Mouse (Mus musculus): ENCODE measurements around the gene Iqsec3.

Gene Iqsec3

DNA sequence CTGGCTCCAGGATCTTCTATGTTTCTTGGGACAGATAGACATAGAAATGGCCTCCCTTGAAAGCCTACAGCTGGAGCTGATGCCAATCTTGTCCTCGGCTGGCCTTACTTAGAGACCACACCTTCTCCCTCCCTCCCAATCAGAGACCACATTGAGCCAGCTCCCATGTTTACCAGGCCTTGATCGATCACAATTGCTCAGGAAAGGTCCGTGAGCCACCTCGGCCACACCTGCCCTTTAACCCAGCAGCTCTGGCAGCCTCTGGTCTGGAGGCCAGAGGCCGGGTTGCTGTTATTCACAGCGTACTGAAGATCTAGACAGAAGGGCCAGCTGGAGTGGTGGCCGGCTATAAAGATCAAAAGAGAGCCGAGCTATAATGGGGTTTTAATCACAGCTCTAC is 127.0 kb downstream of the Iqsec3 start:
- TF ChIP-seq GATA4 (IDR thresholded peaks at IDR 0.05; ENCODE audit: insufficient replicate concordance, low read length): no peak

DNA sequence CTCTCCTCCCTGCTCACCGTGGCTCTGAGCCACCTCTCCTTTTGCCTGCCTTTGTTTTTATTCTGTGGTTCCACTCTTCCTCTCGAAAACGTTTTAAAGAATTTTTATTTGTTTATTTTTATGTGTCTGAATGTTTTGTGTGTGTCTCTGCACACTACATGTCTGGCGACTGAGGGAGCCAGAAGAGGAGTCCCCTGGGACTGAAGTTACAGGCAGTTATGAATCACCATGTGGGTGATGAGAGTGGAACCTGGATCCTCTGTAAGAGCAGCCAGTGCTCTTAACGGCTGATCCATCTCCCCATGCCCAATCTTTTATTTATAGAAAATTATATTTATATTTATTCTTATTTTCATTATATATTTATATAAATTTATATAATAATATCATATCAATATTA is 129.1 kb downstream of the Iqsec3 start:
- no peak for TF ChIP-seq GATA4 (IDR thresholded peaks at IDR 0.05; ENCODE audit: insufficient replicate concordance, low read length)

DNA sequence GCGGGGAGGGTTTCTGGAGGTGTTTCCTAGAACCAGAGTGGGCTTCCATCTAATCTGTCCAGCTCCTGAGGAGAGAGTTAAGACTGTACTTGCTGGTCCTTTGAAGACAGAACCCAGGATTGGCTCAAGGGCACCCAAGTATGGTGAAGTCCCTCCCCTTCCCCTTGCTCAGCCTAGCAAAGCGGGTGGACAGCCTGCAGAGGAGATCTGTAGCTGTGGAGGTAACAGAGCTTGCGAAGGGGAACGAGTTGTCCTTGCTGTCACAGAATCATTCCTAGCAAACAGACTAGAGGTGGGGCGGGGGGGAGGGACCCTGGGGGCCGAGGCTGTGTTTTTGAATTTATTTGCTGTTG is 129.7 kb downstream of the Iqsec3 start:
- TF ChIP-seq GATA4 (IDR thresholded peaks at IDR 0.05; ENCODE audit: insufficient replicate concordance, low read length): no peak

DNA sequence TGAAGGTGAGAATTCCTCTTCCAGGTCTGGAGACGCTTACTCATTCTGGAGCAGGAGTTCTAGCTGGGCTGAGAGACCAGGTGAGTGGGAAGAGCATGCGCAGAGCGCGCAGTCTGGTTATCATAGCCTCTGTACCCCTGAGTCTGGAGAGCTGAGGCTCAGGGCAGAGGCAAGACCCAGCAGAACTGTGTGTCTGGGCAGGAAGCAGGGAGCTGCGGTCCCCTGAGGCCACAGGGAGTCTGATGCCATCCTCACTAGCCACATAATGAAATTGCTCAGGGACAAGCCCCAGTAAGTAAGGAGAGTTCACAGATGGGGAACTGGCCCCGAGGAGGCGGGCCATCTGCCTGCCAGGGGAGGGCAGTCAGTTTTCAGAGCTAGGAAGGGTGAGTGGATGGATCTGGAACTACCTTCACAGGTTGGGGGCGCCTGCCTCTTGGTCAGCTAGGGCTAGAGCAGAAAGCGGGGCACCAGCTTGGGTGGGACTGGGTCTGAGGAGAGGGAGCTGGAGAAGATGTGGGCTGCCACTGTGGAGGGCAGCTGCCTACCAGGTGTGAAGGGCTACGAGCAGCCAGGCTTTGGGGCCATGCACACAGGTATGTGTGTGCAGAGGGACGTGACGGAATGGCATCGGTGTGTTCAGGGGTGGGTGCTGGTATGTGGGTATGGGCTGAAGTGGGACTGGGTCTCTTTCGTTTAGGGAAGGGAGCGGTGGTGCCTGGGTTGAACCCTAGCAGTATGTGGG is 130.3 kb downstream of the Iqsec3 start, which contains the start of gene Slc6a12:
TSS of gene Slc6a12 (plus strand) at position 51 of the 745 bp plus-strand sequence.
- no peak for TF ChIP-seq GATA4 (IDR thresholded peaks at IDR 0.05; ENCODE audit: insufficient replicate concordance, low read length)

DNA sequence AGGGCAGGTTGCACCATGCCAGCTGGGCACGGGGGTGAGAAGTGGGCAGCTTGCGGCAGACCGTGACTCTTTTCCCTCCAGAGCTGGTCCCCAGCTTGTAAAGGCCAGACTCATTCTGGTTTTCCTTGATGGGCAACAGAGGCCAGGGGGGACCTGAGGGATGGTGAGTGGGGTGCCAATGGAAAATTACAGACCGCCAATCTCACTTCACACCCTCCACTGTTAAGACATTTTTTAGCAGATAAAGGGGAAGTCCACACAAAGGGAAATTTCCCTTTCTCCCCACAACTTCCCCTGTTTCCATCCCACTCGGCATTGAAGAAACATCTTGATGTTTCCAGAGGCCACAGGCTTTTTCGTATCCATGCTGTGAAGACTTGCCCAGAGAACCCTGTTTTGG is 131.8 kb downstream of the Iqsec3 start:
- TF ChIP-seq GATA4 (IDR thresholded peaks at IDR 0.05; ENCODE audit: insufficient replicate concordance, low read length): no peak

DNA sequence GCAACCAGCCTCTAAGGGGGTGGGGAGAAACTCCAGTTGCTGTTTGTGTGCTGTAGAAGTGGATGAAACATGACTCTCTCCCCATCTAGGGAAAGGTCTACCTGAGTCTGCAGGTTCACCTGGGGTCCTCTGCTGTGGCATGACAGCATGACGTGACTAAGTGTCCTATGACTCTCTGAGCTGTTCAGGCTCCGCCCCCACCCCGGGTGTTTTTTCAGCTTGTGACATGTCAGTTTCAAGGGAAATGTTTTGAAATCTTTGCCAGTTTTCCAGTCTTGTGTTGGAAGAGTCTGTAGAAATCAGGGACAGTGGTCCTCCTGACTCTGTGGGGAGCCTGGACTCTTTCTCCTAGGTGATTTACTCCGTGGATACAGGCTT is 135.0 kb downstream of the Iqsec3 start:
- no peak for TF ChIP-seq GATA4 (IDR thresholded peaks at IDR 0.05; ENCODE audit: insufficient replicate concordance, low read length)

DNA sequence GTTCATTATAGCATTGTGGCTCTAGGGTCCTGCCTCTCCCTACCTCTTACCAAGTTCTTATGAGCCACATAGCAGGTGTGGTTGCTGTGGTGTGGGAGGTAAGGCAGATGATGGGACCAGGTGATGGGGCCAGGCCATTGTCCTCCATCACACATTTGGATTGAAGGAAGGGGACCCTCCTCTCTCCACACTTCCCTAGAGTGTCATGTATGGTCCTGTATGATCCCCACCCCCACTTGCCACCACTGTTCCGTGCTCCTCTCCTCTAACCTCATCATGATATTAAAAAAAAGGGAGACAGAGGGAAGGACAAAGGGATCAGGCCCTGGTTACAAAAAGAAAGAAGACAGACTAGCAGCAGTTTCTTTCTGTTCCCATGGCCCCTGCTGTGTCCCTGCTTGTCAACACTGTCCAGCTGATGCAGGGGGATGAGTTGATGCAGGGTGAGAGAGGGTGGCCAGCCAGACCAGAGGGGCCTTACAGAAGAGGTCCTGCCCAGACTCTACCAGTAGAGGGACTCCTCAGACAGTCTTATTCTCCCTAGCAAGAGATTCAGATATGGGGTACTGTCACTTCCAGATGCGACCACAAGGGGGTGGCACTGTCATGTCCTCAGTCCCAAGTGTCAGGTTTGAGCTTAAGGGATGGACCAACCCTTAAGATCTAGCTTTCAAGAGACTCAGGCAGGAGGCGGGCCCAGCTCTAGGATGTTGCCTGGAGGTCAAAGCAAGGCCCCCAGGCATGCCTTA is 135.5 kb downstream of the Iqsec3 start:
- no peak for TF ChIP-seq GATA4 (IDR thresholded peaks at IDR 0.05; ENCODE audit: insufficient replicate concordance, low read length)

DNA sequence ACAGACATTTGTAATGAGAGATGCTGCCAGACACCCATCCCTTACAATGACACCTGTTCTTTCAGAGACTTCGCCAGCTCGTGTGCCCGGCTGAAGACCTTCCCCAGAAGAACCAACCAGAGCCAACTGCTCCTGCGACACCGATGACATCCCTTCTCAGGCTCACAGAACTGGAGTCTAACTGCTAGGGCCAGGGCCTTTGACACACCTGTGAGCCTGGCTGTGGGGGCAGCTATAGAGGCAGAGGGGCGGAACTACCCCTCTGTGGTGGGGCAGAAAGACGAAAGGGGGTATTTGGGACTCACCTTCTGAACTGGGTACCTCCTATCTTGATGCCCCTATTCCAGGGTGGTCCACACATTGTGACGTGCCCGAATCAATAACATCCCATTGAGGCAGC is 136.2 kb downstream of the Iqsec3 start:
- TF ChIP-seq GATA4 (IDR thresholded peaks at IDR 0.05; ENCODE audit: insufficient replicate concordance, low read length): no peak

DNA sequence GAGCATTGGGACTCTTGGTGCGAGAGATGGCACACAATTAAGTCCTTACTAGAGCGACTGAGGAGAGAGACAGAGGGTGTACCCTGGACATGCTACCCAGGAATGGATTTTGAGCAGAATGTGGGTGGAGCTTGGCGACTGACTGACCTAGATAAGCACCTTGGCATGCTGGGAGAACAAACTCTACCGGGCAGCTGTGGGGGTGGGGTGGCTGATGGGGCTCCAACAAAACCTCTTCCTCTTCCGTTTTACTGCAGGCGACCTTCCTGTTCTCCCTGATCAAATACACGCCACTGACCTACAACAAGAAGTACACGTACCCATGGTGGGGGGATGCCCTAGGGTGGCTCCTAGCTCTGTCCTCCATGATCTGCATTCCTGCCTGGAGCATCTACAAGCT is 136.9 kb downstream of the Iqsec3 start:
- peak; percentile 75 for TF ChIP-seq GATA4 (IDR thresholded peaks at IDR 0.05; ENCODE audit: insufficient replicate concordance, low read length)

DNA sequence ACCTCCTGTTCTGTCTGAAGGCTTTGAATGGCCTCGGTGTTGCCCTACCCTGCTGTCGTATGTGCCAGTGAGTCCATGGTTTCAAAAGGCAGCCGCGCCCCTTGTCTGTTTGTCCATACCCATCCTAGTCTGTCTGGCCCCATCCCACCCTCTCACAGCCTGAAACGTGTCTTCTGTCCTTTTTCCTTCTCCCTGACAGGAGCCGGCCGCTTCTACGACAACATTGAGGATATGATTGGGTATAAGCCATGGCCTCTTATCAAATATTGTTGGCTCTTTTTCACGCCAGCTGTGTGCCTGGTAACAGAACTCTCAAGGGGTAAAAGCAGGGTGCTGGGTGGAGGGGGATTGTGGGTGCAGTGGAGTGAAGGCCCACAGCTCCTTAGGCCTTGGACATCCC is 137.6 kb downstream of the Iqsec3 start:
- TF ChIP-seq GATA4 (IDR thresholded peaks at IDR 0.05; ENCODE audit: insufficient replicate concordance, low read length): no peak

DNA sequence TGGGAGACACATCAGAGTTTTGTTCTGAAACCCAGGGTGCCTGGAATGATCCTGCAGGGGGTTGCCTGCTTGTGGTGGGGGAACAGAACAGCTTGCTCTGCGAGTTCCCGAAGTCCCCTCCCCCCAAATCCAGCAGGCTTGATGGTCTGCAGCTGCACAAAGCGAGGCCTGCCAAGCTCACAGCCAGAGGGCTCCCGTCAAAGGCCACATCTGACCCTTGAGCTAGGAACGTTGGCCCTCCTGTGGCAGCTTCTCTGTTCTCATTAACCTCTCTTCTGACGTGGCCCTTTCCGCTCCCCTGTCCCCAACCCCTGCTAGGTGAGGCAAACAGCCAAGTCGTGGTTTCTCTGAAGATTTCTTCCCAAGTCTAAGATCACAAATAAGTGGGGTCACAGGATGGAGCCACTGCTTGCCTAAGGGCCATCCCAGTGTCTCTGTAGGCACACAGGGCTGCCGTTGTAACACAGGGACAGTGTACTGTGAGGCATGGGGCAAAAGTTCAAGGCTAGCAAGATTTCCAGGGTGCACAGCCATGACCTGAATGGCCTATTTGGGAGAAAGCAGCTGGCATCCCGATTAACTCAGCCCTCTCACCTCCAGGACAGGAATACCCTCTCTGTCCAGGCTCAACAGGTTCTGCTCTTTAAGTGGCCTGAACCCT is 143.5 kb downstream of the Iqsec3 start:
- peak; percentile 20; the same call in 1 of the 2 replicates for TF ChIP-seq GATA4 (IDR thresholded peaks at IDR 0.05; ENCODE audit: insufficient replicate concordance, low read length)

DNA sequence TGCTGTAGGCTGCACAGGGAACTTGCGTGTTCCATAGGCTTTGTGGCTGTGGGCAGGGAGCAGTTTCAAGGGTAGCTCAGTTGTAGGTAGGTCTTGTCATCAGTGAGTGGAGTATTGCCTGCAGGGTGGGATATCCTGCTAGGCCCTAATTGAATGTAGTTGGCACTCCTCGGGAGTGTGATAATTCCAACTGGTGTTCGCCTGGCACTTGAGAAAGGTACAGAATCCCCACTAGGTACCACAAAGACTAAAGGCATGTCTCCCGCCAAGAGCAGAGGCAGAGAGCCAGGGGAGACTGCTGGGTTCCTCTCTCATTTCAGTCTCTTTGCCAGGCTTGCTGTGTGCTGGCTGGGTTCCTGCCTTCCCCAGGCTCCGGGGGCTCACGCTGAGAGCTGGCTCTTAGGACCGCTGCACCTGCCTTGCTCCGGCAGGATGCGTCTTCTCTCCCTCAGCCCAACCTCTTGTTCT is 145.0 kb downstream of the Iqsec3 start:
- no peak for TF ChIP-seq GATA4 (IDR thresholded peaks at IDR 0.05; ENCODE audit: insufficient replicate concordance, low read length)

DNA sequence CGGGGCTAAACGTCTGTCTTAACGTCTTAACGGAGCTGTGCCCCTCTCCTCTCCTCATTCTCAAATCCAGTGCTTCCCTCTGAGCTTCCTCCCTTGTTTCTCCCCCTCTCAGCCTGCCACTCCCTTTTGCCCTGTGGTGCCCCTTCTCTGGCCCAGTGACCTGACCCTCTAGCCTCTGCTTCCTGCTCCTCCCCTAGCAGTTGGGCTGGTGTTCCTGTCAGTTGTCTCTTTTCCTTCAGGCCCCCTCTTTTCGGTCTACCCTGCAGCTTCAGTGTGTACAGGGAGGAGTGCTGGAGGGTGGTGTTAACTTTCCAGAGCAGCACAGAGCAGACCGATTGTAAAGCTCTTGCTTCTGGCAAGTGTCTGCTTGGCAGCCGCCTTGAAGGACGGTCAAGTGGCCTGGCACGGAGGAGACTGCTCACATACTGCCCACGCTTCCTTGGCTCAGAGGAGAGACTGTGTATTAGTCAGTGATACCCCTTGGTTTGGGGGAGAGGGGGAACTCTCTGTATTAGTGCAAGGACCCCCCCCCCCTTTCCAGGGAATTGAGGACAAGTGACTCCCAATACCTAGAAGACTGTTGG is 146.9 kb downstream of the Iqsec3 start:
- no peak for TF ChIP-seq GATA4 (IDR thresholded peaks at IDR 0.05; ENCODE audit: insufficient replicate concordance, low read length)

DNA sequence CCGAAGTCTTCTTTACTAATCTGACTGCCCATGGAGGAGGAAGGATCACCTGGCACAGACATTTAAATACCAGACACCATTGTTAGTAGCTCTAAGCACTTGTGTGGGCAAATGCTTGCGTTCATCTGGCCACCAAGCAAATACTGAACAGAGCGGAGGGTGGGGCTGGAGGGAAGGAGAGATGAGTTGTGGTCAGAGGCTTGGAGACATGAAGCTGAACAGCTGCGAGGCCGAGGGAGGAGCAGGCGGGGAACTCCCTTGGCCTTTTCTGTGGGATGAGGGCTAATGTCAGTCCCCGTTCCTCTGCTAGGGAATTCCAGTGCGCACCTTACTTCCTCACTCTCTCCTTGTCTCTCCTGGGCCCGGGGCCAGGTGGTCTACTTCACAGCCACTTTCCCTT is 147.7 kb downstream of the Iqsec3 start:
- no peak for TF ChIP-seq GATA4 (IDR thresholded peaks at IDR 0.05; ENCODE audit: insufficient replicate concordance, low read length)

DNA sequence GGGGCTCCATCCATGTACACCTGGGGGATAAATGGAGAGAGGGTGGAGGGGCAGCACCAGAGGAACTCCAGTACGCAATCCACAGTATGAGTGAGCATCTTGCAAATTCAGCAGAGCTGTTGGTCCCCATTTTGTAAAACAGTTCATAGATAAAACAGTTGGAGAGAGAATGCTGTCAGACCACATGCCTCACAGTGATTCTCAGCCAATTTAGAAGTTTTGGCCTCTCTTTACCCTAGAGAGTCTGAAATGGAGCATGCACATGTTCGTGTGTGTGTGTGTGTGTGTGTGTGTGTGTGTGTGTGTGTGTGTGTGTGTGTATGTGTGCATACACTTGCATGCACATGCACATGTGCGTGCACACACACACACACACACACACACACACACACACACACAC is 148.2 kb downstream of the Iqsec3 start:
- no peak for TF ChIP-seq GATA4 (IDR thresholded peaks at IDR 0.05; ENCODE audit: insufficient replicate concordance, low read length)
